Mouse (Mus musculus) liver, embryonic 11.5 days (tissue): ENCODE results near the gene Fer1l5. TPM values are rescaled to one million over a fixed set of nuclear protein-coding genes. Genes with fewer than 3 reads are reported as not detected.

Experiments used
- ATAC-seq: fragments of 200-750 bp; cut with Nextera tagmentation; replicated peaks from 2 replicates; pipeline ENCODE4 v1.8.0; 2017; ENCODE audit warnings: moderate number of reproducible peaks, mild to moderate bottlenecking, moderate TSS enrichment, moderate library complexity; ENCODE audit not compliant: low FRiP score
- DNase-seq: peaks from one replicate; pipeline ENCODE4 v3.0.0-alpha.2; 2017; ENCODE audit warnings: low spot score
- H3K27ac ChIP-seq: fragments of 300-500 bp; sonication (generic); 2 replicates; pipeline ENCODE4 v1.5.1; 2014; ENCODE audit warnings: mild to moderate bottlenecking, low read depth, low read length, control low read depth
- H3K27me3 ChIP-seq: fragments of 300-500 bp; sonication (generic); replicated peaks from 2 replicates; pipeline ENCODE4 v1.6.1; 2014; ENCODE audit warnings: low read length, mixed read lengths; ENCODE audit not compliant: control insufficient read depth, insufficient read depth
- H3K36me3 ChIP-seq: fragments of 300-500 bp; sonication (generic); 2 replicates; pipeline ENCODE4 v1.6.1; 2014; ENCODE audit warnings: mild to moderate bottlenecking, low read length, moderate library complexity, mixed read lengths; ENCODE audit not compliant: control insufficient read depth, insufficient read depth
- H3K4me1 ChIP-seq: fragments of 300-500 bp; sonication (generic); replicated peaks from 2 replicates; pipeline ENCODE4 v1.6.1; 2014; ENCODE audit warnings: low read length, mixed read lengths; ENCODE audit not compliant: control insufficient read depth, insufficient read depth
- H3K4me2 ChIP-seq: fragments of 300-500 bp; sonication (generic); 2 replicates; pipeline ENCODE4 v1.6.1; 2014; ENCODE audit warnings: mild to moderate bottlenecking, control low read depth, moderate library complexity
- H3K4me3 ChIP-seq: fragments of 300-500 bp; sonication (generic); 2 replicates; pipeline ENCODE4 v1.5.1; 2014; ENCODE audit warnings: low read depth, low read length, control low read depth
- H3K9ac ChIP-seq: fragments of 300-500 bp; sonication (generic); 2 replicates; pipeline ENCODE4 v1.6.1; 2014; ENCODE audit warnings: low read depth, low read length, control low read depth
- H3K9me3 ChIP-seq: fragments of 300-500 bp; sonication (generic); 2 replicates; pipeline ENCODE4 v1.6.1; 2016; ENCODE audit warnings: low read length, inconsistent platforms, mixed read lengths; ENCODE audit not compliant: control insufficient read depth
- WGBS: fragments of 180-500 bp; shearing (Covaris S2); extraction: QIAGEN DNeasy Blood & Tissue Kit; methylation state at CpG from one replicate; pipeline ENCODE4 v1.1.7; 2014; 5-methylcytosine and 5-hydroxymethylcytosine counted together
- polyA plus RNA-seq: library from polyadenylated mRNA; unstranded; fragments of >200 nt; fragmentation: Nextera tagmentation; extraction: Ambion mirVana; gene quantifications from 2 replicates; pipeline ENCODE4 v1.2.1, GENCODE M21; 2014

Fer1l5 gene
- 0.51 and 0.71 TPM in 2 replicates for polyA plus RNA-seq

DNA sequence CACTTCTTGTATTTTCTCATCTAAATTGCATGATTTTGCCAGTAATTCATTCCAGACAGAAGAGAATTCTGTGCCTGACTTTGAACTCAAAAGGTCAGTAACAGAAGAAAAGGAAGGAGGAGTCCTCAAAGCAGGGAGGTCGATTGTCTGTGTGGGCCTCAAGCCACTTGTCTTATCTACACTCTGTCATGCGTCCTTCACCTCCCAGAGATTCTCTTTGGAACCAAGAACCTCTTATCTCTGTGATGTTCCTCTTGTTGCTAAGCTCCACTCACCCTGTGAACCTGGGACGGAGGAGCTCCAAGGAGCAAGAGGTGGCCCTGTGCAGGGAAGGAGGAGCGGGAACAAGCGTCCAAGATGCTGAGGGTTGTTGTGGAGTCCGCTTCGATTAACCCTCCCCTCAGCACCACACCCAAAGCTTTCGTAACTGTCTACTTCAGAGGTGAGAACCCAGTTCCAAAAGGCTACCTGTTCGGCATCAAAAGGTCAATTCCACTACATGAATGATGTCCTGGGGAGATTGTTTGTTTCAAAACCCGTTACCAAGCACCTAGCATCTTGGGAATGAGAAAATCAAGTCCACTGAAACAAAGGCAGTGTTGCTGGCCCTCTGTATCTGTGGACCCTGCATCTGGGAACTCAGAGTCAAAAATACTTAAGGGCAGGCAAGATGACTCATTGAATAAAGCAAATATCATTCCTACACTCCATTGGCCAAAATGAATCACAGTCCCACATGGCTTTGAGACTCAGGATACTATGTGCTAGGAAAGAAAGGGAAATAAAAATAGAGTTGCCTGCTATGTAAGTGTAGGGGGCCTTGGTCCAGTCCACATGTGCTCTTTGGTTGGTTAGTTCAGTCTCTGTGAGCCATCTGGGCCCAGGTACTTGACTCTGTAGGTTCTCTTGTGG, at the start of gene Fer1l5:
Gene Fer1l5 (plus strand): TSS at position 358 of the 912 bp plus-strand sequence.
- Histone ChIP-seq H3K4me2 (no peak within 1 kb of the TSS), H3K9ac (no peak within 1 kb of the TSS), H3K27me3 (peaks cover 8% of the 10 kb centered on the region; the same call in 1 of the 2 replicates), H3K36me3 (no peaks in the 10 kb centered on the region), H3K9me3 (no peaks in the 10 kb centered on the region), H3K4me3 (no peak within 1 kb of the TSS), H3K27ac (no peak within 1 kb of the TSS), H3K4me1 (peaks cover 13% of the 10 kb centered on the region)
- no peak for ATAC-seq
- no peak for DNase-seq
- 60% methylated on average over 10 of the region's 10 CpGs for WGBS

DNA sequence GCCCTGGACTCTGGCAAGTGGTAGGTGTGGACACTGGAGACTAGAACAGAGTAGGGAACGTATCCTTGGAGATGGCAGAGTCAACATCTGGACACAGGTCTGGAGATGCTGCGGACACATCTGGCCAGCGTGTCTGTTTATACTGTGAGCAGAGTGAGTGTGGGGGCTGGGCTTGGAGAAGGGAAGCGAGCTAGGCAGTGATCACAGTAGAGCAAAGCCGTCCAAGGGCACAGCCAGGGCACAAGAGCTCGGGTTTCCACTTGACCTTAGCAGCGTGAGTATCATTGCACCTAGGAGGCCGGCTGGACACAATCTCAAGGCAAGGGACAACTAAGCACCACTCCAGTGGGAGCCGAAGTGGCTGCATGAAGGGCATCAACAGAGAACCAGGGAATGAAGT, 49.0 kb upstream of the Fer1l5 start:
- no peak overlapping the region for H3K4me2 ChIP-seq
- no peak overlapping the region for H3K4me3 ChIP-seq
- 66% methylated on average over 9 of the region's 9 CpGs for WGBS
- no peaks in the 10 kb centered on the region for H3K9me3 ChIP-seq
- no peak overlapping the region for H3K9ac ChIP-seq
- H3K27ac ChIP-seq = no peak overlapping the region
- H3K36me3 ChIP-seq = no peaks in the 10 kb centered on the region; the same call in 1 of the 2 replicates
- H3K4me1 ChIP-seq = no peaks in the 10 kb centered on the region
- ATAC-seq = no peak
- H3K27me3 ChIP-seq = no peaks in the 10 kb centered on the region
- DNase-seq = no peak

DNA sequence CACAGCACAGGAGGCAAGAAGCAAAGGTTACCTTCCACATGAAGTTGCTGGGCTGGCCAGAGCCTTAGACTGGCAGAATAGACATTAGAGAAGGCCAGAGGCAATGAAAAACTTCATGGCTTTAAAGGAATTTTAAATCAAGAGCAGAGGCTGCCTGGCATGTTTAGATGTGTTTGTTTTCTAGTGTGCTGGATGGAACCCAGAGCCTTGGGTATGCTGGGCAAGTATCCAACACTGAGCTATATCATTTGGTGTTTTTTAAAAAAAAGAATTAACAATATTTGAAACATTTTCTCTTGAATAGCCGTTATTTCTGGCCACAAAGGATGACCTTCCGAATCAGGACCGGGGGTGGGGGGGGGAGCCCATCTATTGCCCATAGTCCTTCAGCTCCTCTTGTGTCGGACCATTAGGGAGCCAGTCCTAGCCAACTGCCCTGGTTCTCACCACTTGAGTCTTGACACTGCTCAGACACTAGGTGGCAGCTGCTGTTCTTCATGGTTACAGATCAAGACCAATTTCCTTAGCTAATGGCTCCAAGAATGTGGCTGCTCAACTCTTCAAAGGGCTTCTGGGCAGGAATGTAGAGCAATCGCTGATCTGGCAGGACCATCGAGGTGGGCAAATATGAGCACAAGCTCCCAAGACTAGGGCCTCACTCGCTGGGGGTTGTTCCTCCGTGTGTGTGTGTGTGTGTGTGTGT, 48.2 kb upstream of the Fer1l5 start:
- H3K4me1 ChIP-seq = no peaks in the 10 kb centered on the region
- H3K36me3 ChIP-seq = no peaks in the 10 kb centered on the region; the same call in 1 of the 2 replicates
- no peak for DNase-seq
- no peaks in the 10 kb centered on the region for H3K9me3 ChIP-seq
- no peak overlapping the region for H3K4me3 ChIP-seq
- 38% methylated on average over 8 of the region's 8 CpGs for WGBS
- no peak for ATAC-seq
- H3K9ac ChIP-seq = no peak overlapping the region
- no peak overlapping the region for H3K4me2 ChIP-seq
- H3K27ac ChIP-seq = no peak overlapping the region
- no peaks in the 10 kb centered on the region for H3K27me3 ChIP-seq

DNA sequence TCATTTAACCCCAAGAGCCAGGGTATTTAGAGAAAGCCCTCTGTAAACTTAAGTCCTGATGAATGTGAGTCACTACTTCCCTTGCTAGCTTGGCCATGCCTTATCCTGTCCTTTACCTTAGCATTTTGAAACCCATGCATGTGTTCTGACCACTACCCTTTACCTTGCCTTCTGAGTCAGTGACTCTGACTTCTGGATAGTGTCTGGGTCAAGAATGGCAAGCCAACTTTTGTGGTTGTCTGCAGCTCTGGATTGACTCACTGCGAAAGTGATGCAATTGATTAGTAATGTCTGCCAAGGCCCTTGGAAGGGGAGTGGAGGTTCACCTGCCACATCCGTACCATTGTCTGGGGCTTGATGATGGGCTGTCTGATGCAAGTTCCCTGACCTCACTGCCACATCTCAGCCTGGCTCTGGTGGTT, 46.2 kb upstream of the Fer1l5 start:
- 79% methylated on average over 2 of the region's 2 CpGs for WGBS
- no peak overlapping the region for H3K9ac ChIP-seq
- DNase-seq (no peak), ATAC-seq (no peak)
- H3K4me1 ChIP-seq = no peaks in the 10 kb centered on the region
- no peaks in the 10 kb centered on the region for H3K27me3 ChIP-seq
- H3K4me2 ChIP-seq = no peak overlapping the region
- no peaks in the 10 kb centered on the region for H3K9me3 ChIP-seq
- no peak overlapping the region for H3K4me3 ChIP-seq
- H3K27ac ChIP-seq = no peak overlapping the region
- H3K36me3 ChIP-seq = no peaks in the 10 kb centered on the region

DNA sequence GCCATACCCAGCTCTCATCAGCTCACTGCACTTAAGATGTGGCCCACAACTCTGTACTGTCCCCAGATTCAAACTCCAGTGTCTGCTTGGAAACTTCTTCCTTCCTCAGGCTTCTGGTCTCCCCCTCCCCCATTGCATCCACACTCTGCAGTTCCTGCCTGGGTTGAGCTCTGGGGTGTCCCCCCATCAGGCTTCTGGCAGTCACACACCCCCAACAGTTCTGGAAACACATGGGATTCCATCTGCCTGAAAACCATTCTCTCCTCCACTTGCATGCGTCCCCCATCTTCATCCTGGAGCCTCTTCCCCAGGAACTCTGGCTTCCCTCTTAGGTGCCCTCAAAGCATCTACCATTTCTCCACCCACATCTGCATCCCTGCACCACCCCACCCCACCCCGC, 45.3 kb upstream of the Fer1l5 start:
- H3K4me3 ChIP-seq = no peak overlapping the region
- DNase-seq (no peak), ATAC-seq (no peak)
- WGBS = 80% methylated on average over 2 of the region's 2 CpGs
- no peak overlapping the region for H3K9ac ChIP-seq
- H3K27ac ChIP-seq = no peak overlapping the region
- no peaks in the 10 kb centered on the region for H3K9me3 ChIP-seq
- no peaks in the 10 kb centered on the region for H3K4me1 ChIP-seq
- no peak overlapping the region for H3K4me2 ChIP-seq
- no peaks in the 10 kb centered on the region for H3K27me3 ChIP-seq
- H3K36me3 ChIP-seq = no peaks in the 10 kb centered on the region; the same call in 1 of the 2 replicates

DNA sequence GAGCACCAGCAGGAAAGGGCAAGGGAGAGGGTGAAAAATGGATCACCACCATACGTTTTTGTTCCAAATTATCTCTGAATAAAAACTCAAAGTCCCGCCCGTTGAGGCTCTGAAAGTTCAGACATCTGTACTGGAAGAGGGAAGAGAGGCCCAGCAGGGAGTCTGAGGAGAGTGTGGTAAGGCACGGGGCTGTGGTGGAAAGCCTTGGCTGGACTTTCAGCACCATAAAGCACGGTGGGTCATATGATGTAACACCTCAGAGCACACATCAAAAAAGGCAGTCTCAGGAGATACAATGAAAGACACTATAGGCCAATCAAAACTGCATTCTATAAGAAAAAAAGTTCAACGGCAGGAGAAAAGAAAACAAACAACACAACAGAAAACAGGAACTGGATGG, 40.3 kb upstream of the Fer1l5 start:
- Histone ChIP-seq H3K36me3 (peaks cover 15% of the 10 kb centered on the region), H3K9ac (no peak overlapping the region), H3K4me1 (no peaks in the 10 kb centered on the region), H3K4me2 (no peak overlapping the region), H3K4me3 (no peak overlapping the region), H3K27me3 (no peaks in the 10 kb centered on the region), H3K9me3 (no peaks in the 10 kb centered on the region), H3K27ac (no peak overlapping the region)
- ATAC-seq = no peak
- no peak for DNase-seq
- WGBS = 76% methylated on average over 6 of the region's 6 CpGs

GRCm38 (mm10) chr1:36332955-36333887, 38.9 kb upstream of the Fer1l5 start:
- Histone ChIP-seq H3K4me1 (no peaks in the 10 kb centered on the region), H3K27ac (no peak overlapping the region), H3K36me3 (peaks cover 22% of the 10 kb centered on the region), H3K9me3 (no peaks in the 10 kb centered on the region), H3K9ac (no peak overlapping the region), H3K27me3 (no peaks in the 10 kb centered on the region), H3K4me3 (no peak overlapping the region), H3K4me2 (no peak overlapping the region)
- 83% methylated on average over 14 of the region's 14 CpGs for WGBS
- no peak for DNase-seq
- no peak for ATAC-seq

- Histone ChIP-seq H3K4me3 (no peak overlapping the region), H3K4me2 (no peak overlapping the region), H3K27me3 (no peaks in the 10 kb centered on the region), H3K36me3 (peaks cover 67% of the 10 kb centered on the region), H3K27ac (no peak overlapping the region), H3K4me1 (no peaks in the 10 kb centered on the region), H3K9me3 (no peaks in the 10 kb centered on the region), H3K9ac (no peak overlapping the region)
- DNase-seq (no peak), ATAC-seq (no peak)
- WGBS = 90% methylated on average over 6 of the region's 6 CpGs
Observed at GRCm38 (mm10) chr1:36342547-36342946, 29.5 kb upstream of the Fer1l5 start.
